Mouse (Mus musculus) left cerebral cortex, postnatal 10 days (tissue): ENCODE data around the gene Wnt1. TPM values are rescaled to one million over a fixed set of nuclear protein-coding genes. Genes with fewer than 3 reads are reported as not detected.
"Not testable (repeated sequence)": the region's sequence is repeated elsewhere in the genome, so short reads cannot be mapped to it uniquely, and the experiment has no call there.

Source experiments
- DNase-seq, 2 experiments: peaks; one replicate each; pipeline ENCODE4 v3.0.0; 2021 to 2022; ENCODE audit warnings: low spot score in 2 of 2, mixed read lengths in 1 of 2; ENCODE audit errors: extremely low spot score in 1 of 2
- intact Hi-C: fragments of 180-260 bp; cut with DNase I; formaldehyde crosslinking; loops from one replicate; pipeline ENCODE4 v1.15.1; 2025
- total RNA-seq, 2 experiments: library from RNA; stranded (reverse); gene quantifications; 2 replicates each; pipeline ENCODE4 v1.2.3; 2021

Wnt1 gene
- total RNA-seq, 2 experiments from 2014 or later: not detected

DNA sequence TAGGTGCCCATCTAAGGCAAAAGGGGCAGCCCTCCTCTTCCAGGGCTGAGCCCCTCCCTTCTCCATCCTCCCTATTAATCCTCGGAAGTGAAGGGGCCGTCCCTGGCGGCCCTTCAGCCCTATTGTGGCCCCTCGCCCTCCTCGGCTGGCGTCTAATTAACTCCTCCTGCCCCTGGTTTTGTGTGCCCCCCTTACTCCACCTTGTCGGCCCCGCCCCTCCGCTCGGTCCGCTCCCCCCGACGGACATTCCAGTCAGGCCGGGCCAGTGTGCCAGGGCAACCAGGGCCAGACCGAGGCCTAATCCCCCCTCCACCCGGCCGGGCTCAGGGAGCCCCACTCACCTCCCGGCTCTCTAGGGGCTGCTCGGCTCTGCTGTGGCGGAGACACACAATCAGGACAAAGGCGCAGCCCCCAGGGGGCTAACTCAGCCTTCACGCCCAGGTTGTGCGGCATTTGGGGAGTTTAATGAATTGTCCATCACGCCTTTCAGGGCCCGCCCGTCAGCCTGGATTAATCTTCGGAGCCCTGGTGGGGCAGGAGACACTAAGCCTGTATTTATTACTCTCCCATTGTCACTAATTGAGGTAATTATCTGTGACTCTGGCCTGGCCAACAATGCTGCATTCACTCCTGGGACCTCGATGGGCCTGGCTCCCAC lies 8.3 kb downstream of the Wnt1 start:
- intact Hi-C loops: loop anchor here (5.0 kb wide), 1 partner anchor 216 kb away; no protein-coding TSS in a partner anchor
- DNase-seq: peak in 1 of 2 experiments; percentile 46

DNA sequence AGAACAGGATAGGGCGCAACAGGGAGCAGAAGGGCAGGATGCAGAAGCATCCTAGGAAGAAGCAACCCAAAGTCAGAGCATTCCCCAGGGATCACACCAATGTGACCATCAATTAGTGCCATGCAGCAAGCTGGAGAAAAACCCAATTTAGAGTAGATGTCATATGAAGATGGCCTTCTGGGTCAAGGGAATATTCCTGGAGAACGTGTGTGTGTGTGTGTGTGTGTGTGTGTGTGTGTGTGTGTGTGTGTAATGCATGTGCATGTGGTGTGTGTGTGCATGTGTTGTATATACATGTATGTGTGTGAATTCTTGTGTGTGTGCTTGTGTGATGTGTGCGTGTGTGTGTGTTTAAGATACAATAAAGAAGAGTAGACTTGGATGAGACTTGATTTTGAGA lies 9.2 kb downstream of the Wnt1 start:
- DNase-seq: no peak
- intact Hi-C loops: loop anchor here (5.0 kb wide), 1 partner anchor 217 kb away; no protein-coding TSS in a partner anchor

DNA sequence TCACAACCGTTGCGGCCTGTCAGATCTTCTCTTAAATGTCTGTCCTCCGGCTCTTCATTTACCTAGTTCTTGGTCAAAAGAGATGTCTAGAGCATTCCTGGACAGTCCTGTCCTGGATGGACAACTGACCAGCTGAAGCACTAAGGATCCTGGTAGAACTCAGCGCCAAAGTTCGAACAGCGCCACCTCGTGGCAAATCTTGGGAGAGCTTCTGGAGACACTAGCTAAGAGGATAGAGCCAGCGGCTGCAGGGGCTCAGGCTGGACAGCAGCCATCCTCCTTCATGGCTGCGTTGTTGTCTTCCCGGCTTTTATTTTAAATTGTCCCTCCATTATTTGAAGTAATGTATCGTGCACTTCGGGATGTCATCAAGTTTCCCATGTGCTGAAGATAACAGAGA lies 9.7 kb downstream of the Wnt1 start:
- peak; percentile 66 to 84 for DNase-seq
- intact Hi-C loops: loop anchor here (5.0 kb wide), 1 partner anchor 217 kb away; no protein-coding TSS in a partner anchor

DNA sequence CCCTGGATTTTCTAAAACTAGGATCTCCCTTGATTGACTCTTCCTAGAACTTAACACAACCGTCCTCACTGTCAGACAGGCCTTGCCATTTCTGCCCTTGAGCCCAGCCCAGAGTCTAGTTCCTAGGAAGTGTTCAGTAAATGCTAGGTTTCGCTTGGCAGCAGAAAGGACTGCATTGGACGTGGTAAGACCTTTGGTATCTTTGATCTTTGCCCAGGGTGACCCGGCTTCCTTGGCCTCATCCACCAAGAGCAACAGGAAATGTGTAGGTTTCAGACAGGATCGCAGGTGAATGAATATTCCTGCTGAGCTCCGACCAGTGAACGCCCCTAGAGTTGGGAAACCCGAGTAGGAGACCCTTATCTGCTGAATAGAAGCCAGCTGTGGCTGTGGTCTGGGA lies 13.3 kb downstream of the Wnt1 start:
- DNase-seq: no peak
- intact Hi-C loops: no loop called here

DNA sequence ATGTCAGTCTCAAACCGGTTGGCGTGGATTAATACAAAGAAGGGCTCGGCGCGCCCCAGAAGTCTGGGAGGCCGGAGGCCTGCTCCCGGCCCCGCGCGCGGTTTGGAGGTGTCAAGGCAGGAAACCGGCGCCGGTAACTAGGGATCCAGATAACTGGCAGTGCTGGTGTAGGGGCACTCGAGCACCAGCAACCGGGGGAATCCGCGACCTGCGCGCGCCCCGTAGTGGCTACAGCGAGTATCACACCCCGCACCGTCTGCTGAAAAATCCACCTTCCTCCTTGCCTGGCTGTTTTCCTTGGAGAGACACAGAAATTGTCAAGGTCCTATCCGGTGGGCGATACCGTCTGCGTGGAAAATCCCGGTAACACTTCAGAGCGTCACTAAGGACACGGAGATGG lies 14.4 kb downstream of the Wnt1 start:
- peak; percentile 83 to 86 for DNase-seq
- intact Hi-C loops: no loop called here

DNA sequence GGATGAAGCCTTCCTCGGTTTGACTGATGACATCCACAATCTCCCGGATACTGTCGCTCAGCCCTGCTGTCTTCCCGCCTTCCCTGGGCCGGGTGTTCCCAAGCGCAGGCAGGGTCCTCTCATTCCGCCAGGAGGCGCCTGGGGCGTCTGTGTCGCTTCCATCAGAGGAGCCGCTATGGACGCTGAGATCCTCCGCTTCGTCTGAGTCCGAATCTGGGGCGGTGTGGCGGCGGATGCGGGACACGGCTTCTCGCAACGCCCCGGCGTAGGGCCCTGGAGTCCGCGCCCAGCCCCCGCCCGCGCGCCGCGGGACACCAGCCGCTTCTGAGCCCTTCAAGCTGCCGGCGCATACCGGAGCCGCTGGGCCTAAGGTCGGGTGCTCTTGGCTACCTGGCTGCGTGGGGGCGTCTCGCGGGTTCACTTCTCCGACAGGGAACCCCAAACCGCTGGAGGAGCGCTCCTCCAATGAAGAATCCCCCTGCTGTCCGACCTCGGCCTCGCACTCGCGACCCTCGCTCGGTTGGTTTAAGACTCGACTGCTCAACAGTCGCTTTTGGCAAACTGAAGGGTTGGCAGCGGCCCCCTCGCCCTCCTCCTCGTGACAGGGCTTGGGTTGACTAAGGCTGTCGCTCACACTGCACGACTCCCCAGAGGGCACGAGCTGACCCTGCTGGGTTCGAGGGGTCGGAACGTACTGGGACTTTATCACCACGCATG lies 15.8 kb downstream of the Wnt1 start:
- intact Hi-C loops: no loop called here
- peak; percentile 56 to 87 for DNase-seq

DNA sequence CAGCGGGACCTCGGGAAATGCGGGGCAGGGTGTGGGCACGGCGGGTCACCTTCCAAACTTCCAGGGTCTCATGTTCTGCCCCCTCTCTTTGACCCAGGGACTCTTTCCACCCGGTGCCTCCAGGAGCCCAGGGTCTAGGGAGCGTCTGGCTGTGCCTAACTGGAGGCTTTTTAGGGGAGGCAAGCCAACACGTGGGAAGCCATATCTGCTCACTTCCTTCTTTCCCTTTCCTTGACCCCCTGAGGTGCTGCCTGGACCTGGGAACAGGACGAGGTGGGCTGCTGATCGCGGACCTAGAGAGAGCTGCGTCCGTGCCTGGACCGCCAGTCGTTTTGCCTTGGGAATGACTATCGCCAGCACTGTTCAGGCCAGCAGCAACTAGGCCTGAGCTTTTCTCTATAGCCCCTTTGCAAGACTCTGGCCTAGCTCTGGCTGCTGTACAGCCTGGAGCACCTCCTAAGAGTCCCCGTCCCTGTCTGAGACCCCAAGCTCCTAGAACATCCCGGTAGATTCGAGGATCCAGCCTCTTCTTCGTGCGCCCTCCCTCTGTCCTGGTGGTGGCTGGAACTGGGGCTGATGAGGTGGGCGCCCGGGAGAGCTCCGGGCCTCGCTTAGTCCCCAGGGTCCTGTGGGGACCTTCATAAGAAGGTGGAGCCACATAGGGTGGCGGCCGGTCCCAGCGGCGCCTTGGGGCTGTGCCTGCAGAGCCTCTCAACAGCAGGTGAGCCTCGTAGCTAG lies 16.6 kb downstream of the Wnt1 start:
- intact Hi-C loops: no loop called here
- DNase-seq: no peak

DNA sequence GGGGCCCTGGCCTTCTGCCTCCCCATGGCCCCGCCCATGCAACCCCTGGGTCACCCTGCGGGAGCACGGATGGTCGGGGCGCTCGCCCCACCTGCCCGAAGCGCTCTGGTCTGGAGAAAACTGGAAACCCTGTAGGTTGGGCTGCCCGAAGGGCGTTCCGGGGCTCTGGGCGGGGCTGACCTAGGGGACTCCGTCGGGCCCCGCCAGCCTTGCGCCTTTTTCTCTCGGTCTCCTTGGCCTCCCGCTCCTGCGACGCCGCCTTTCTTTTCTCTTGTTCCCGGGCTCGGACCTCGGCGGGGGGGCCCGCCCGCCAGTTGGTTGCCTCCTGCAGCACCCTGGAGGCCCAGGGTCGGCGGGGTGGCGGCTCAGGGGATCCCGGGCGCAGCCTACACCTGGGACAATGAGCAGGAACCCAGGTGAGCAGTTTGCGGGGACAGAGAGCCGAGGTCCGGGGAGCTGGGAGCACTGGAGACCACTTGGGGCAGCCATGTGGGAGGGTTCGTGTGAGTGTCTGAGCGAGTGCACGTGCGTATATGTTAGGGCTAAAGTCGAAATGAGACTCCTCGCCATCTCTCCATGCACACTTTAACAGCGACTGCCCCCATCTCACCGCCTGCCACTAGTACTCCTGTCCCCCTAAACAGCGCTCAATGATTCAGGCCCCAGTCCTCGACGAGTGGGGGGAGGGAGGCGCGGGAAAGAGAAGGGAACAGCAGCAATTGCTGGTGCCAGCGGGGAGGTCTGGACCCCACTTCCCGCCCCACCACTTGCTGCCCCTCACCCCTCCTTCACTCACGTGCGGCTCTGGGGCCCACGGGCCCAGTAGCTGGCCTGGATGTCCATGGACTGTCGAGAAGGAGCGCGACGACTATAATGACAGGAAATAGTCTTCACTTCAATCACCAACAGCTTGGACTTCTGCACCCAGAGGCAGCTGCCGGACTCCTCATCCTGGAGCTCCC lies 17.4 kb downstream of the Wnt1 start:
- DNase-seq: peak in 1 of 2 experiments; percentile 68
- intact Hi-C loops: no loop called here

DNA sequence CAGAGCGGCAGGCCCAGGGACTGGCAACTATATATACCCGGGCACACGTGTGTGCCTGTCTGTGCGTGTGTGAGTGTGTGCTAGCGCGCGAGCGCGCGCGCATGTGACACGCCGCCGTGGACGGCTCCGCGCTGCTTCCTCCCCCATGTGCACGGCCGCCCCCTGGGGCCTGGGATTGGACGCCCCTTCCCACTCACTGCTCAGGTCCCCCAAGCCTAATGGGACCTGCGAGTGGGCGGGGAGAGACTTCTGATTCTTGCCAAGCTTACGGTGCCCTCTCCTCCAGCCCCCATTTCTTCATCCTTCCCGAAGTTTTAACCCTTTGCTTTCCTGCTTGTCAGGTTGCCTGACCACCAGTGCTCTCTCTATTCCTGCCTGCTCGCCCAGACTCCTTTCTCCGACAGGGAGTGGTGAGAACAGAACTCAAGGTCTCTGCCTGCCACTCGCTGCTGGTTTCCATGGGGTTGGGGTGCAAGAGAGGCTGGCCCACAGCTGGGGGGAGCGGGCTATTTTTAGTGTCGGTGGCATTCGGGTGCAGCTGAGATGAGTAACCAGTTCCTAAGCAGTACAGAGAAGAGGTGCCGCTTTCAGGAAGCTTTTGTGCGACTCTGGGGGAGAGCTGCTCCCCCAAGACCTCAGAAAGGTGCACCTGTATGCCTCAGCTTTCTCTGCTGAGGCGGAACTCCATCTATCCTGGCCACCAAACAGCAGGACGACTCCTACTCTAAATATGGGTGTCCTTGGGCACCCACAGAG lies 18.4 kb downstream of the Wnt1 start:
- intact Hi-C loops: no loop called here
- DNase-seq: peak; percentile 81 to 90

DNA sequence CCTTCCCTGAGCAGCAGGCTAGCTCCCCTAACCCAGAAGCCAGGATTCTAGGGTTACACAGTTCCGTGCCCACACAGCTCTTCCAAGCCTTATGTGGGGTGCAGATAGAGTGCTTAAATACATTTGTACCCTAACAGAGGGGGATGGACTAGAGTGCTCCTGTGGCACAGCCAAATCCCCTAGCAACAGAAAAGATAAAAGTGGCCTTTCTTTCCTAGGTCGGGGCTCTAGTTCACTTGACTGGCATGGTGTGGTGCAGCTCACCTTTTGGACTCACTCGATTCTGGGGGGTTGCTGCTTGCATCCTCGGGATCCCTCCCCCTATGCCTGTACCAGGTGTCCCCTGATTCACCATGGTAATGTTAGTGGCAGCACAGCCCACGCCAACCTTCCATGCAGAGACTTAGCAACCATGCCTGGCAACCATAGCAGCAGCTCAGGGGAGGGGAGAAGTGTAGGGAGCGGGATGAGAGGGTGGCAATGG lies 19.0 kb downstream of the Wnt1 start:
- DNase-seq: peak; percentile 74 to 80
- intact Hi-C loops: no loop called here

DNA sequence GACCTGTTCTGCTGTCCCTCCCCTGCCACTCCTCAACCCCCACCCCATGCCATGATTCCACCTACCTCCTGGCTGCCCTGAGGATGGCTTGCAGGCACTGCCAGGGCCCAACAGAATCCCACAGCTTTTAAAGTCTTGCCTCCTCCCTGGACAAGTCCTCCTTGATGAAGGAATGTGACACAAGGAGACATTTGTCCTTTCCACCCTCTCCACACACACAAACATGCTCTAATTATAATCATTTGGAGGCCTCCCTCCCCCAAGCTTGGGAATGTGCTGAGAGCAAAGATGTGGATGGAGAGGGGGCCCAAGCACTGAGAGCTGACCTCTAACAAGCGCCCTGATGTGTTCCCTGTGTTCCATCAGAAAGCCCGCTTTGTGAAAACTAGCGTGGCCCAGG lies 19.7 kb downstream of the Wnt1 start, which contains the start of gene Ddn:
Gene Ddn, minus strand, starts transcription at position 101 of the 400 bp plus-strand sequence.
- no peak for DNase-seq
- intact Hi-C loops: no loop called here

DNA sequence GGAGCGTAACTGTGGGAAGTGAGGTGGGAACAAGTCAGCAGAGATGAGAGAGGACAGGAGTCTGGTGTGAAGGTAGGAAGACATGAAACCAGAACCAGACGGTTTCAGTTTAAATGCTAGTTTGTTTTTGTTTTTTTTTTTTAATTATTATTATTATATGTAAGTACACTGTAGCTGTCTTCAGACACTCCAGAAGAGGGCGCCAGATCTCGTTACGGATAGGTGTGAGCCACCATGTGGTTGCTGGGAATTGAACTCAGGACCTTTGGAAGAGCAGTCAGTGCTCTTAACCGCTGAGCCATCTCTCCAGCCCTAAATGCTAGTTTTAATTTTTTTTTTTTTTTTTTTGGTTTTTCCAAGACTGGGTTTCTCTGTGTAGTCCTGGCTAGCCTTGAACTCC lies 20.6 kb downstream of the Wnt1 start:
- intact Hi-C loops, DNase-seq: not testable (repeated sequence)

DNA sequence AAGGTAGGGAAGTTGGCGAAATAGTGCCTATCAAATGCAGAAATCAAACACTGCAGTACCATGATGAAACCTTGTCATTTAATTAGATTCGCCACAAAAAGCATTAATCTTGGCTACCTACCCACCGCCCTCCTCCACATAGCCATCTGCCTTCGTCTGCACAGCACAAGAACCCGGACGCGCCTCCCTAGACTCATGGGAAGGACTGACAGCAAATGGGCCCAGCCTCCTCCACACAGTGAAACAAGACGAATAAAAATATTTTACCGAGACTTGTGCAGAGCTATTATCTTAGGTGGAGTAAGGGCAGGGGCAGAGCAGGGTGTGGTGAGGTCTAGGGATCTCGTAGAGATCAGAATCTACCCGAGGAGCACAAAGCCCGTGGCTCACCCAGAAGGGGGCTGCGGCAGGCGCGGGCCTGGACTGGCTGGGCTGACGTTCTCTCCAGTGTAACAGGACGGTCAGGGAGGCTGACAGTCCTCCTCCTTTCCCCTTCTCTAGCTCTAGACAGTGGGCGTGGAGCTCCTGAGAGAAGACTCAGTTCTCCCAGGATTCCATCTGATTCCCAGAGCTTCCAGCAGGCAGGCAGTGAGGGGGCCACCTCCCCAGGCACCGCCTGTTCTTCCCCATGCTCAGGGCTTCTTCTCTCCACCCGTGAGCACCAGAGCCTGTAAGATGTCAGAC lies 23.2 kb downstream of the Wnt1 start:
- DNase-seq: peak; percentile 52
- intact Hi-C loops: no loop called here

DNA sequence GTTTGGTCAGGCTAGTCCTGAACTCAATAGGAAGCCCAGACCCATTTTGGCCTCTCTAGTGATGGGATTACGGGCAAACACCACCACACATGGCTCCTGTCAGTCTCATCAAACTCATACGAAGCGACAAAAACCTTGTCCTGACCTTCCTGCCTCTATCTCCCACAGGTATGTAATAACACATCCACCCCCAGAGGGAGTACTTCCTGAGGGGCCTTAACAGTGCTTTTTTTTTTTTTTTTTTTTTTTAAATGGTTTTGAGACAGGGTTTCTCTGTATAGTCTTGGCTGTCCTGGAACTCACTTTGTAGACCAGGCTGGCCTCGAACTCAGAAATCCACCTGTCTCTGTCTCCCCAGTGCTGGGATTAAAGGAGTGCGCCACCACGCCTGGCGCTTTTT lies 28.5 kb downstream of the Wnt1 start:
- no peak for DNase-seq
- intact Hi-C loops: no loop called here

DNA sequence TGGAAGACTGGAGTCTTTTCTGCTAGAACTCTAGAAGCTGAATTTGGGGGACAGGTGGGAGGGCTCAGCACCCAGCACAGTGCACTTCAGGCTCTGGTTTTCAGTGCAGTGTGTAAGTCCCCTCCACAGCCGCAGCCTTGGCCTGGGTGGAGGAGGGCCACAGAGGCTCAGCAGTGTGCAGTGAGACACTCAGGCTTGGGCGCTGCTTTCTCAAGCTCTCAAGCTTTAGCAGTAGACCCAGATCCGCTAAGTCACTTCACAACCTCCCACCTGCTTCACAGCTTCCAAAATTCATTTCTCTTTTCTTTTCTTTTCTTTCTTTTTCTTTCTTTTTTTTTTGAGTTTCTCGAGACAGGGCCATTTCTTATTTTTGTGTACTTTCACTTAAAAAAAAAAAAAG lies 31.3 kb downstream of the Wnt1 start:
- no peak for DNase-seq
- intact Hi-C loops: no loop called here

DNA sequence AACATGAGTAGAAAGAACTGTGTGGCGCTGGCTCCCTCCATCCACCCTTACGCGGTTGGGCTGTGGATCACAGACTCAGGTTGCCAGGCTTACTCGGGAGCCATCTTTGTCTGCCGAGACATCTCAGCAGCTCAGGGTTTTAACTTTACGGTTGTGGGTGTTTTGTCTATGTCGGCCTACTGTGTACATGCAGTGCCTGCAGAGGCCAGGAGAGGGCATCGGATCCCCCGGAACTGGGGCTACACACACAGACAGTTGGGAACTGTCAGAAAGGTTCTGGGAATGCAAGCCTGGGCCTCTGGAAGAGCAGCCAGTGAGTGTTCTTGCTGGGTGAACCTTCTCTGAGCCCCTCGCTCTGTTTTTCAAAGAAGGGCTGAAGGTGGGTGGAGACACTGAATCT lies 31.7 kb downstream of the Wnt1 start:
- no peak for DNase-seq
- intact Hi-C loops: no loop called here

DNA sequence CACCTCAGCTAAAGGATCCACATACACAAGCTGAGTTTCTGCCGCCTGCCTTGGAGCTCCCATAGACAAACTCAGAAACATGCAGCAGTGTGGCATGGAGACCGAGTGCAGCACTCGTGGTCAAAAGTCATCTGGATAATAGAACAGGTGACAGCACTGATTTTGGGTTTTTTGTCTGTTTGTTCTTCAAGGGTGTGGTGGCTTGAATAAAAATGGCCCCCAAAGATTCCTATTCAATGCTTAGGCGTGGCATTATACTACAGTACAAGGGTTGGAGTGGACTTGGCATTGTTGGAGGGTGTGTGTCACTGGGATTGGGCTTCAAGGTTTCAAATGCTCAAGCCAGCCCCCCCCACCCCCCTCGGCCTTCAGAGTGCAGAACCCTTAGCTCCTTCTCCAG lies 32.5 kb downstream of the Wnt1 start:
- no peak for DNase-seq
- intact Hi-C loops: no loop called here
